Mouse (Mus musculus) kidney, adult 11 months (tissue): ENCODE measurements around the gene Cd44.

Experiments used
- DNase-seq: peaks from one replicate; pipeline ENCODE4 v3.0.0; 2022

The Cd44 gene

DNA sequence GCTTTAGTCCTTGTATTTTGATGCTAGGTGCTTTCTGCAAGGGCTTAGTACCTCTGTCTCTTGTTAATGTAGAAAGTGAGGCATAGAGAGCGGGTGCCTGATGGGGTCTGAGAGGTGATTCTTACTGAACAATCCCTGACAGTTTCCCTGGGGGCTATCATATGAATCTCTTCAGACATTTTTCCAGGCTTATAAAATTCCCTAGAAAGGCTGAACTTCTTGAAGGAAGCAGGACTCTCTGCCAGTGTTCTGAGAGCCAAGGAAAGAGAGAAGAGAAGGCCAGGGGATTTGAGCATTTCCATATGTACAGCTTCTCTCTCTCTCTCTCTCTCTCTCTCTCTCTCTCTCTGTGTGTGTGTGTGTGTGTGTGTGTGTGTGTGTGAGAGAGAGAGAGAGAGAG, 92.0 kb downstream of the Cd44 start:
- no peak for DNase-seq

DNA sequence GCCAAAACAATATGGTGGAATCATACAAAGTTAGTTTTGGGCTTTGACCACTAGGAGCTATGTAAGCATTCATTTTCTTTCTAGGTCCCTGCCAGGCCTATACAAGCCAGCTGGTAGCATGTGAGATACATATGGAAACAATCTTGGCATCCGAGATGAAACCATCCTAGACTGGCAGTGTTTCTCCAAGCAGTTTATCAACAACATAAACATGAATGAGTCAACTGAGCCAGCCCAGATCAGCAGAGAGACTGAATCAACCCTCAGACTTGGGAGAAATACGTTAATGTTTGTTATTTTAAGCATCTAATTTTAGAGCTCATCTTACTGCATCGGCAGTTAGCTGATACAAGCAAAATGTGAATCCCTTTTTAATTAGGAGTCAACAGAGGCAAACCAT, 93.8 kb downstream of the Cd44 start:
- no peak for DNase-seq

DNA sequence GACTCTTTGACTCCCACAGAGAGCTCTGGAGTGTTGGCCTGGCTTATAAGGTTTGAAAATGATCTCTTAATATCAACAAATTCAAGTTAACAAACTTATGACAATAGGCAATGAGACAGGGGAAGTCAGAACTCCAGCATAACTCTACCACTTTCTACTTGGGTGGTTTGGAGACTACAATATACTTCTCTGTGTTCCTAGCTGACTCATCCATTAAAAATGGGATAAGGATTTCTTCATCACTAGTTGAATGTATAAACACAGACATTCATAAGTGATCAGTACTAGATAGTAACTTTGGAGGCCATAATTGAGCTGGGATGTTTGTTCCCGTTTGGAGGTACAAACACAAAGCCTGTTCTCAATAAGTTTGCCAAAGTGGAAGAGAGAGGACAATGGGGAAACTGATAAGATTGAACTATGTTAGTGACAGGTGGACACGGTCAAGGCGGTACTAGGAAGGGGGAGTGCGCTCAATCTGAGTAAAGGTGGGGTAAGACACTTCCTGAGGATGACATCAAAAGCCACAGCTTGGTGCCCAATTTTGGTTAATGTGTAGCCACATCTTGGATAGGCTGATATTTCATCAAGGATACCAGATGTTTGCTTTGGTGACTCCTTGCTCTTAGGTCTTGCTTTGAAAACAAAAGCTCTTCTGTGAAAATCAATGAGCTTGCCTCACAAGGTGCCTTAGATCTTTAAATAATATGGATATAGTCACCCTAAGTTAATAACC, 95.5 kb downstream of the Cd44 start:
- no peak for DNase-seq

DNA sequence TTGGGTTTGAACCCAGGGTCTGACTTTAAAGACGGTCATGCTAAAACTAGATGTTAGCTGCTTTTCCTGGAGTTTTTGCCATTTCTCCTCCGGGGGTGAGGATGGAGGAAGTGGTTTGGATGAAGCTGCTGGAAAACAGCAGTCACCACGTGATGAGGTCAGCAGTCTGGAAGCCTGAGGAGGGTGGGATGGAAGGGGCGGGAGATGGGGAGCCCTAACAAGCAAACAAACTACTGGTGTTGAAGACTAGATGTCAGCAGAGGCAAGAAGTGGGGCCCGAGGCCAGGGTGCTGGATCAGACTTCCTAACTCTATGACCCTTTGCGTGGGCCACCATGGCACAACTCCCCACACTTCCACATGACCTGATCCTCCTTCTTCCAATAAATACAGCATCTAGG, 96.2 kb downstream of the Cd44 start:
- no peak for DNase-seq

DNA sequence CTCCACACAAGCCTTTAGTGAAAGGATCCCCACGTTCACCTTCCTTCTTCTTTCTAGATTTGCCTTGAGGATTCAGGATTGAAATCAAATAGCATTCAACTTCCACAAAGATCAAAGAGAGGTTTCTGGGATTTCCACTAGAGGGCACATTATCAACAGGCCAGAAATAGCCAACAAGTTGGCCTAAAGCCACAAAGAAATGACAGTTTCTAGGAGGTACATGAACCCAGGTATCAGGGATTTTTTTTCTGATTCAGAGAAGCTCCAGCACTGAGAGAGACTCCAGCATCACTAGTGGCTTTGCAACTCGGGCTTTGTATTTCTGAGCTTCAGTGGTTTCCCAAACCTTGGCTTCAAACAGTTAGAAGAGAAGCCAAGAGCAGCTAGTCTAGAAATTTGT, 97.4 kb downstream of the Cd44 start:
- DNase-seq: no peak

DNA sequence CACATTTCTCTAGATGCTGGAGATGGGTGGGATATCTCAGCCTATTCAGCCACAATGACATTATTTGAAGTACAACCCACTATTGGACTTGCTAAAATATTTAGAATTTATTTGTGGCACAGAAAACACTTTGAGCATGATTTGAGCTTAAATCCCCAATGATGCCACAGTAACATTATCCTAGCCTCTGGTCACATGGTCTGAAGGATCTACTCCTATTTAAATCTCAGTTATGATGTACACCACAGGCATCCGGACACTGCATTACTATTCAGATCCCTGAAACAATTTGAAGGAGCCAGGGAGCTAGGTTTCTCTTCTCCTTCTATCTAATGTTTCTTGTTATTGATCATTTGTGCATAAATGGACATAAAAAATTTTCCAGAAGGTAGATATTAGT, 99.6 kb downstream of the Cd44 start:
- no peak for DNase-seq

DNA sequence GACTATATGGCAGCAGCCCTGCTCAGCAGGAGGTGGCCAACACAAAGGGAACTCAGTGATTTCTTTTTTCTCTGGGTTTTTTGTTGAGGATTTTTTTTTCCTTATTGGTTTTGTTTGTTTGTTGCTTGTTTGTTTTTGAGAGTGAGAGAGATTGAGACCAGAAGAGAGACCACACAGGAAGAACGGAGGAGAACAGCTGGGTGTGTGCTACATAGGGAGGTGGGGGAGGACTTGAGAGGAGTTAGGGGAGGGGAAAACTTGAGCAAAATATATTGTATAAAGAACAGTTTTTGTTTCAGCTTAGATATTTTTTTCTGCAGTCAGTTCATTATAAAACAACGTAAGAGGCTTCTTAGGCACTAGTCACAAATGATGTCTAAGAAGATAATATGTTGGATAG, 103.3 kb downstream of the Cd44 start:
- DNase-seq: no peak

DNA sequence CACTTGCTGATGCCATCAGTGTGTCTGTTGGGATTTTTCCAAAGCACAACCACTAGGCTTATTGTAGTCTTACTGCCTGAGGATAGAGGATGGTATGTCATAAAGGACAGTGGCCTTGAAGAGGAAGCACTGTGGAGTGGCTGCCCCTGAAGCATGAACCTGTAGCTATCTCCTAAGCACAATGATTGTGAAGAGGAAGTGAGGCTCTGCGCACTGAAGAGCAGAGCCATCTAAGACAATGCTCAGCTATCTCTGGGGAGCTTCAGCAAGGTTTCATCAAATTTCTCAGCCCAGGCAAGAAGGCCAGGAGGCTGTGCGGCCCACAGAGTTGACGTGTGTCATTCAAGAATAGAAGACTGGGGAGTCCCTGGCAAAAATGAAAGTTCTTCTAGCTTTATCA, 106.4 kb downstream of the Cd44 start:
- no peak for DNase-seq

DNA sequence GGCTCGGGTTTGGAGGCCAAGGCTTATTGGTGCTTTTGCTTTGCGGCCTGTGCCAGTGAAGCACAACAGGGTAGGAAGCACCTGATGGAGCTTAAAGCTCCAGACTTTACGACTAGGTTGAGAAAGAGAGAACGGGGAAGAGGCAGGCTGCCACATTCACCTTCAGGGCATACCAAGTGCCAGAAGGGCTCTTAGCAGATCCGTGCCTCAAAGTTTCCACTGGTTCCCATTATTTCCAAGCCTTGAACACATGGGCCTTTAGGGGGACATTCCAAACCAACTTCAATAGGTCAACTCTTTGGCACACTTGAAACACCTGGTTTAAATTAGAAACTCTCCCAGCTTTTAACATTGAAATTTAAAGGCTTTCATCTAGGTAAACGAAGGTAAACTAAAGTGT, 108.7 kb downstream of the Cd44 start:
- no peak for DNase-seq

DNA sequence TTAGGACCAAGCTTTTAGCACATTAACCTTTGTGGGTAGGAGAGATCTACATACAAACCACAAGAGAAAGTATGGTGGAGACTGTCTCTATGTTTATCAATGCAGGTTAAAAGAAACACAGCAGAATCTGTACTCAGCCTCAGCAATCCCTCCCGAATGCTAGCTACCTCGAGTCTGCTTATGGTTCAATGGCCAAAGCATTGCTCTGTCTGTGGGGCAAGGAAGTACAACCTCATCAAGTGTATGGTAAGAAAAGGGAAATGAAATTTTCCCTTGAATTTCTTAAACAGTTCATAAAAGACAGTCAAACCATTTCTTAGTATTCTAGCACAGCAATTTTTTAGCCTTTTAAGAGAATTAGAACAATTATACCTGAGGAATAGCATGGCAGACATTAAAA, 109.8 kb downstream of the Cd44 start:
- no peak for DNase-seq

DNA sequence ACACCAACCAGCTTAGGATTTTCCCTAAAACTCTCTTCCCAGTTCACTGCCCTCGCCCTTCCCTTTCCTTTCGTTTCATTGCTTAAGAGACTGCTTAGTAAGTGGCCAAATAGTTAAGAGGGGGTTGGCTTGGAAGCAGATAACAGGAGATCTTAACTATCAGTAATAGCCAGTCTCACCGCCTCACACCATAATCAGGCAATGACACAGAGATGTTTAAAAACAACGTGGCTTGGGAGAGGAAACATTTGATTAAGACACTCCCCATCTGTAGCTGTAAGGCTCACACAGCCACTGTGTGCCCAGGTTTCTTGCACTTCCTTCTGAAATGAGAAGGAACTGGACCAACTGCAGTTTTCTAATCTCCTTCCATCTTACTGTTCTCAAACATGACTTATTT, 115.8 kb downstream of the Cd44 start:
- no peak for DNase-seq

DNA sequence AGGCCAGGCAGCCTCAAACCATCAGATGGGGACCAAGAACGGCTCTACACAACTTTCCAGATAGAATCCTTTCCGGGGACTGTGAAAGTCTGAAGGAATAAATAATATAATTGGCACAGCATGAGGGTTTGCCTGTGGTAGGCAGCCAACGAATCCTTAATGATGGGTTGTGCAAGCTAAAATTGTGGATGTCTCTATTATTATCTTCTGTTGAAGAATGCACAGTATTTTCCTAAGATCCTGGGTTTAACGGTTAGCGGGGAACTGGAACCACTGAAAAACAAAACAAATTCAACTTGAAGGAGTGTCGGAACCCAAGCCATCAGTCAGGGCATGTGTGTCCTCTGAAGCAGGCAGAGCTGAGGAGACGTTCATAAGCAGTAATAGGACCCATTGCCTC, 118.7 kb downstream of the Cd44 start:
- DNase-seq: no peak

DNA sequence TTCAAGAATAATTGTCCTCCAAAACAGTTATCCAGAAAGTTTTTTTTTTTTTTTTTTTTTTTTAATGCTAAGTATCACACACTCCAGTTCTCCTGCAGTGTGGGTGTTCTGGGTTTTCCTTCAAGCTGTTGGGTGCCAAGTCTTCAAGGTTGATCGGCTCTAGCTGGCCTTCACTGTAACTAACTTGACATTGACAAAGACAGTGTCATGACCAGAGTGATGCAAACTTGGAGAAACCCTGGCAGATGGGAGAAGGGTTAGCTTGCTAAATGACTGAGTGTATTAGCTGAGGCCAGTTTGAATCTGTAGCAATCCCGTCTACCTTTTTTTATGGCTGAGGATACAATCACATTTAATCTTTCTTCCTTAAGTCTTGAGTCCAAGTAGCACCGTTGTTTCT, 123.3 kb downstream of the Cd44 start:
- DNase-seq: no peak

DNA sequence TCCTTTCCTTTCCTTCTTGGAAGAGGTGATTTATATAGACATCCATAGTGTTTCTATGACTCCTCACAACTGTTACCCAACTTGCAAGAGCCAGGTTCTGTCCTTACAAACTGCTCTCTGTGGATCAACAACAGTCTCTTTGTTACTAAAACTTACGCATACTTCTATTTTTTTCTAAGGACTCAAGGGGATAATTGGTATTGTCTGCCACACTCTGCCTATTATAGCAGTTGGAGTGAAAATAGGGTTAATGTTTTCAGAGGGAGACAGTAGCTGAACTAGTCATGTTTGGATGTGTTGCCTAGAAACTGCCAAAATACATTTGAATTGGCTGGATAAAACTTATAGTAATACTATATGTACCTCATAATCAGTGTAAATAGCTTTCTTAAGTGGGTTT, 125.9 kb downstream of the Cd44 start:
- DNase-seq: no peak

DNA sequence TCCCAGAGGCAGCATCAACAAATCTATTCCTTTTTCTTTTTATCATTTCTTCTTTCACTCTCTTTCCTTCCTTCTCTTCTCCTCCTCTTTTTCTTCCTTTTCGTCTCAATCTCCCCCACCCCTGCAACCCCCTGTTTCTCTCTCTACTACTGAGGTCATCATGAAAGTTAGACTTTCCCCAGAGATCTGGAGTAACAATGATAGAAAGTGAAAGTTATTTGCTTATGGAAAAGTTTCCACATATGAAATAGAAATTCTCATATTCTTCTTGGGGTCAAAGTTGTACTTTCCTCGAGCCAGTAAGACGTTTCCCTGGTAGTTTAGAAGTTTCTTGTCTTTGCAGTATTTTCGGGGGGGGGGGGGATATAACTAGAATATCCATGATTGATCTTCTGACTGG, 126.8 kb downstream of the Cd44 start:
- DNase-seq: no peak

DNA sequence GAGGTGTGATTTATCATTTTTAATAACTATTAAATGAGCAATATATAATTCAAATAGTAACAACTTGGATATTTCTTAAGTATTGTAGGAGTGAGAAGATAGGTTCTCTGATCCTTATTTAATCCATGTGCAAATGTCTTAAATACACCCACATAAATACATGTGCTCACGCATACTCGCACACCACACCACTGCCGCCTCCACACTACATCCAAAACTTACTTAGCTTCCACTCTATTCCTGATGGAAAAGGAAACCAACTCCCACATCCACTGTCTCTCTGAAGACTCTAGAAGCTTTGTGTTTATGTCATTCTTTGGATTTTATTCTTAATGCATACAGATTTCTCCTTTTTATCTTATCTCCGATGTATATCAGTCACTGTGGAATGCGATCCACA, 129.2 kb downstream of the Cd44 start:
- DNase-seq: no peak

DNA sequence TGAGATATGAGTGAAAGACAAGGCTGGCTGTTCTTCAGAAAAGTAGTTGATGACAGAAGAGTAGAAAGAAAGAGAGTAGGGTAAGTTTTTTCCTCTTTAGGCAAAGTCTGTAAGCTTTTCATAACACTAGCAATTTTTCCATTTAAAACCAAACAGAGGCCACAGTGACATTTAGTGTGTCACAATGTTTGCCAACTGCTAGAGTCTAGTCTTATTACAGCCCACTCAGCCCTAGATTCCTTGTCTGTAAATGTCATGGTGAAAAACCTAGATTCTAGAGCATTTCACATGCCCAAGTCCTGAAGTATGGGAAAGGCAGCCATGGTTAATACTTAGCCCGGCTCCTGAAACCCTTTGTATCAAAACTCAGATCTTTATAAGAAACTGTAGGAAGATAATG, 130.2 kb downstream of the Cd44 start:
- DNase-seq: no peak

DNA sequence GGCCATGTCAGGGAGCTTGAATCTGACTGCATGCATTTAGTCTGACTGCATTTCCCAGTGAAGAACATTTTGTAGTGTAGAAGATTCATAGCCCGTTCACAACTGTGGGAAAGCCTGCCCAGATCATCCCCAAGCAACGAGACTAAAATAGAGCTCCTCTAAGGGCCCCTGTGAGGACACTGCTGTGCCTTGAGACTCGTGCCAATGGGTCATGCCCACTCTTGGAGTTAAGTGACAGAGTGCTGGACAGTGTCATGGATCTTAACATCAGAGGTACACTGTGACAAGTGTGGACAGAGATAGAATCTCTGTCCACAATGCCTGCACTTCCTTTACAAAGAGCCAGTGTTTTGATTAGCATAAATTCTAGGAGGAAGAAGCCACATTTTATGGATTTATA, 133.2 kb downstream of the Cd44 start:
- no peak for DNase-seq

DNA sequence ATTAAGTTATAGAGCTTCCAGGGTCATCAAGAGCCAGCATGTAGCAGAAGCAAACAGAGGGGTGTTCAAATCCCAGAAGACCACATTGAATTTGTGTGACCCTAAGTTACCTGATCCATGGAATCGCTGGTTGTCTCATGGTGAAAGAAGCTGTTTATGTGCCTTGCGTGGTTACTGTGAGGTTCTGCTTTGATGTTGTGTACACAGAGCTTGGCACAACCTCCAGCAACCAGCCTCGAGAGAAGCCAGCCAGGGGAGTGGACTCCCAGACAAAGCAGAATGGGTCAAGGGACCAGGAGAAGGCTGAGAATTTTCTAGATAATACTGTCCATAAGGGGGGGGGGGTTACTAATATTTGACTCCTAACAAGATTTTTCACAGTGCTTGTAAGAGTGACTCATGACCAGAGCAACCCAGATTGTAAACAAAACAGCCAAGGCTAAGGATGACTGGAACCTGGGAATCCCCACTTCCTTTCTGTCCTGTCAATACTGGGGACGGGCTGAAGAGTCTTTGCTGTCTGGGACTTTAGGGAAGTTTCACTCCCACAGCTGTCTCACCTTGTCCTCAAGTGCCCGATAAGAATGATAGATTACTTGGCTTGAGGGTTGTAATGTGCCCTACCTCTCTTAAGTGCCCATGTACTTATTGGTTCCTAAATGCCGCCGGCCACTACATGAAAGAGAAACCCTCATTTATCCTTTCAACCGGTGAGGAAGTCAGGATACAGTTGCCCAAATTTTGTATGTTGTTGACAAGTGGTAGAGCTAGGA, 136.7 kb downstream of the Cd44 start:
- DNase-seq: no peak

DNA sequence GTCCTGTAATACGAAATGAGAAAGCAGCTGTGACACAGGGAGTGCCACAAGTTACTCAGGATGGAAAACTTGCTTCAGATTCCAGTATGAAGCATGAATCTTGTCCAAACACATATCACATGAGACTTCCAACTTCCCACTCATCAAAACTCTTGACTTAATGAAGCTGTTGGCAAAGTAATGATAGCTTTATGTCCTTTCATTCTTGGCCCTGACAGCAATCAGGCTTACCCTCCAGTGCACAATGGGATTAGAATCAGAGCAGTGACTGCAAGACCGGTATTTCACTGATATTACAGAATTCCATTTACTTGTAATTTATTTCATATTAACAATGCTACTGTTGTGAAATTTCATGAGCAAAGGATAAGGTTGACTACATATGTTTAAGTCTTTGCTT, 137.5 kb downstream of the Cd44 start:
- no peak for DNase-seq

DNA sequence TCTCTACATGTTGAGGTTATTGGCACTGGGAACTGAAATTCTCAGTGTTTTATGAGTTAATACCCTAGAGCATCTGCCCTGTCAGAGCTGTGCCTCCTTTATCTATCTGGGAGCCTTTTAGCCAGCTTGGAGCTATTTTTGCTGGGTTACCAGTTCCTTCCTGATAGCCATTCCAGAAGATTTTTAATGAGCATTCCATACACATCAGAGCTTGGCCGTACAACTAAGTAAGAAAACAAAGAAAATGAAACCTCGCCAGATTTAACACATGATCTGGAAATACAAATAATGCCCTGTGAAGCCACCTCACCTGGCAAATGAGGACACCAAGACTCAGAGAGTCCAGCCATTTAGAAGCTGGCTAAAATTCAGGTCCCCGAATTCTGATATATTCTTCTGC, 138.3 kb downstream of the Cd44 start:
- DNase-seq: no peak
